Comparison of ENCODE assay signal across 26 mouse cellular contexts in the genomic region with DNA sequence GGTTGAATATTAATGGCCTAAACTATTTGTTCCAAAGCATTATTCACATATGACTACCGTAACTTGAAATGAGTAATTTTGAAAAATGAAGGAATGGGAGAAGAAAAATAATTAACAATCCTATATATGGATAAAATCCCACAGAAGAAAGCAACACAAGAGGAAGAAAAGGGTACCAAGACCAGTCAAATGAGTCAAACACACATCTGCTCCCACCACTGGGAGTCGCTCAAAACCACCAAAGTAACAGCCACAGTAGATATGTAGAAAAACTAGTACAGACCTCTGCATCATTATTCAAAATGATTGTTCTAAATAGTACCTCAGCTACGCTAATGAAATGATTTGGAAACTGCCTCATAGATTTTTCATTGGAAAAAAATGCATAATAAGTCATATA. TPM values are rescaled to one million over a fixed set of nuclear protein-coding genes. Genes with fewer than 3 reads are reported as not detected.
DNase-seq lines count a peak whose midpoint lies in the region; ATAC-seq and TF ChIP-seq lines count a peak whose summit lies in the region.
"Had no signal": no experiment of that assay in that cellular context is flagged by ENCODE, and none has a peak within 500 bp of the region (broad histone marks: within the 10 kb centered on the region; RNA-seq: fewer than 3 reads in every experiment).

No protein-coding gene starts in this region.

- H3K27me3 ChIP-seq in MEL (ENCODE audit: control insufficient read depth in 1 of 2, insufficient read depth in 2 of 2, low read length in 2 of 2): no peaks in the 10 kb centered on the region
- H3K27me3 ChIP-seq in stomach, postnatal 0 days (ENCODE audit: control insufficient read depth, insufficient read depth, low read length): no peaks in the 10 kb centered on the region
- H3K27me3 ChIP-seq: embryonic facial prominence, embryonic 15.5 days; forebrain, embryonic 15.5 days; heart, embryonic 13.5 days; hindbrain, embryonic 12.5 days; intestine, embryonic 15.5 days had no signal

- TF ChIP-seq POLR2A in MEL (IDR thresholded peaks at IDR 0.05; ENCODE audit: control insufficient read depth in 1 of 2, insufficient read depth in 1 of 2, low read depth in 1 of 2, low read length in 2 of 2, poor library complexity in 1 of 2): no peak

- 77% methylated on average over 3 of the region's 3 CpGs for WGBS in stomach, postnatal 0 days

- H3K4me3 ChIP-seq in layer of hippocampus, adult 2 months: no peak overlapping the region
- H3K4me3 ChIP-seq in MEL (ENCODE audit: control insufficient read depth in 1 of 2, insufficient read depth in 1 of 2, low read depth in 2 of 2, low read length in 2 of 2): no peak overlapping the region
- no peak overlapping the region for H3K4me3 ChIP-seq in stomach, postnatal 0 days (ENCODE audit: low read depth, low read length)
- H3K4me3 ChIP-seq: embryonic facial prominence, embryonic 15.5 days; erythroblast, embryonic 14.5 days; forebrain, embryonic 10.5 days; forebrain, embryonic 15.5 days; heart, embryonic 13.5 days; hindbrain, embryonic 12.5 days; intestine, embryonic 15.5 days had no signal

- ATAC-seq in stomach, postnatal 0 days (ENCODE audit: low FRiP score, low TSS enrichment): no peak
- no peak for ATAC-seq in activated CD4-positive, CD25-positive, alpha-beta regulatory T cell, adult 4 months
- ATAC-seq: forebrain, embryonic 15.5 days; intestine, embryonic 15.5 days had no signal

- H3K79me2 ChIP-seq in MEL (ENCODE audit: control insufficient read depth, insufficient read depth, low read length, poor library complexity): no peaks in the 10 kb centered on the region

- peak; percentile 44 for TF ChIP-seq CTCF in layer of hippocampus, adult 2 months (conservative IDR thresholded peaks at IDR 0.05)
- peak in 1 of 3 experiments; percentile 3; a peak in 1 of 6 replicates for TF ChIP-seq CTCF in MEL (IDR thresholded peaks at IDR 0.05 in 2 of 3, conservative IDR thresholded peaks at IDR 0.05 in 1 of 3; ENCODE audit: control insufficient read depth in 1 of 3, insufficient read depth in 1 of 3, low read depth in 2 of 3, low read length in 3 of 3, poor library complexity in 1 of 3, severe bottlenecking in 1 of 3)
- 0 out of 2 replicates have a peak, but pooled peaks have one; percentile 9 for TF ChIP-seq CTCF in stomach, postnatal 0 days (IDR thresholded peaks at IDR 0.05; ENCODE audit: low read depth)

- no peaks in the 10 kb centered on the region for H3K36me3 ChIP-seq in MEL (ENCODE audit: control insufficient read depth in 1 of 2, insufficient read depth in 2 of 2, low read length in 2 of 2)
- H3K36me3 ChIP-seq in stomach, postnatal 0 days (ENCODE audit: control insufficient read depth, insufficient read depth, low read length): no peaks in the 10 kb centered on the region
- H3K36me3 ChIP-seq: embryonic facial prominence, embryonic 15.5 days; forebrain, embryonic 10.5 days; forebrain, embryonic 15.5 days; G1E; heart, embryonic 13.5 days; hindbrain, embryonic 12.5 days; intestine, embryonic 15.5 days had no signal

- no peaks in the 10 kb centered on the region for H3K4me1 ChIP-seq in MEL (ENCODE audit: control insufficient read depth in 1 of 2, insufficient read depth in 2 of 2, low read length in 2 of 2)
- H3K4me1 ChIP-seq in stomach, postnatal 0 days (replicated peaks; ENCODE audit: control insufficient read depth, insufficient read depth): no peaks in the 10 kb centered on the region
- H3K4me1 ChIP-seq: embryonic facial prominence, embryonic 15.5 days; forebrain, embryonic 10.5 days; forebrain, embryonic 15.5 days; heart, embryonic 13.5 days; hindbrain, embryonic 12.5 days; intestine, embryonic 15.5 days had no signal

- peak overlapping the region; percentile 33; the same call in 1 of the 2 replicates for H3K27ac ChIP-seq in layer of hippocampus, adult 2 months
- H3K27ac ChIP-seq in MEL (ENCODE audit: control insufficient read depth, low read depth, low read length): no peak overlapping the region
- no peak overlapping the region for H3K27ac ChIP-seq in stomach, postnatal 0 days (replicated peaks)
- H3K27ac ChIP-seq: embryonic facial prominence, embryonic 15.5 days; forebrain, embryonic 10.5 days; forebrain, embryonic 15.5 days; heart, embryonic 13.5 days; hindbrain, embryonic 12.5 days; intestine, embryonic 15.5 days had no signal

- no peak overlapping the region for H3K9ac ChIP-seq in MEL (ENCODE audit: control insufficient read depth, low read depth, low read length, poor library complexity, severe bottlenecking)
- H3K9ac ChIP-seq in stomach, postnatal 0 days (ENCODE audit: low read length): no peak overlapping the region
- H3K9ac ChIP-seq: embryonic facial prominence, embryonic 15.5 days; forebrain, embryonic 15.5 days; heart, embryonic 13.5 days; hindbrain, embryonic 12.5 days; intestine, embryonic 15.5 days had no signal

- DNase-seq in layer of hippocampus, adult 2 months (ENCODE audit: low spot score in 2 of 2): no peak
- no peak for DNase-seq in layer of hippocampus, adult 9-10 months (ENCODE audit: low spot score)
- DNase-seq in 416B (ENCODE audit: low read depth) (peak; percentile 2), MEL (ENCODE audit: low read depth, low spot score) (no peak)
- DNase-seq in stomach, postnatal 0 days (ENCODE audit: low spot score): no peak
- no peak for DNase-seq in cerebellum, adult 11-12 months
- DNase-seq: adrenal gland, adult 8-10 months; adrenal gland, postnatal 36 days; cerebellum, adult 18-20 months; cerebellum, adult 9-11 months; cerebellum, postnatal 36 days; gastrocnemius, postnatal 36 days; heart, adult 11 months; heart, postnatal 36 days had no signal

- H3K9me3 ChIP-seq in MEL (replicated peaks; ENCODE audit: insufficient read depth, low read length): no peaks in the 10 kb centered on the region
- H3K9me3 ChIP-seq in stomach, postnatal 0 days (ENCODE audit: control insufficient read depth, low read length): no peaks in the 10 kb centered on the region
- H3K9me3 ChIP-seq: embryonic facial prominence, embryonic 15.5 days; forebrain, embryonic 10.5 days; forebrain, embryonic 15.5 days; G1E; heart, embryonic 13.5 days; hindbrain, embryonic 12.5 days; intestine, embryonic 15.5 days had no signal

- no peak; the same call in 1 of the 2 replicates for TF ChIP-seq RAD21 in MEL (IDR thresholded peaks at IDR 0.05; ENCODE audit: low read depth, low read length)

- no peak overlapping the region for H3K4me2 ChIP-seq in stomach, postnatal 0 days (replicated peaks; ENCODE audit: low read depth)
- H3K4me2 ChIP-seq: embryonic facial prominence, embryonic 15.5 days; forebrain, embryonic 15.5 days; heart, embryonic 13.5 days; hindbrain, embryonic 12.5 days; intestine, embryonic 15.5 days had no signal

- TF ChIP-seq EP300 in MEL (IDR thresholded peaks at IDR 0.05; ENCODE audit: low read depth in 1 of 2, low read length in 2 of 2): no peak
- no peak for TF ChIP-seq EP300 in stomach, postnatal 0 days (optimal IDR thresholded peaks at IDR 0.05)

TF ChIP-seq in MEL, 35 proteins besides CTCF, POLR2A, EP300 and RAD21:
- TF ChIP-seq SMC3 (IDR thresholded peaks at IDR 0.05; ENCODE audit: low read depth, low read length) (0 out of 2 replicates have a peak, but pooled peaks have one; percentile 5), USF1 (IDR thresholded peaks at IDR 0.05; ENCODE audit: low read depth, low read length) (no peak)

RNA-seq across cellular contexts. Expression of gene Epha6, which starts 20.0 kb away (rescaled TPM):
- 100 to 1,000 TPM; 205 to 218 TPM for total RNA-seq in layer of hippocampus, adult 2 months (2021)
- not detected in 2 replicates for total RNA-seq in MEL (2012; rRNA removed)
- polyA plus RNA-seq in MEL (2012; ENCODE audit: insufficient read depth in 1 of 2, insufficient read length in 2 of 2, low read depth in 1 of 2, low replicate concordance in 2 of 2, missing spikeins in 1 of 2): not detected
- 0.08 and 0.28 TPM in 2 replicates for polyA plus RNA-seq in stomach, postnatal 0 days (2015; fragmentation: Nextera tagmentation; extraction: Ambion mirVana)
- not detected for polyA plus RNA-seq in activated CD4-positive, CD25-positive, alpha-beta regulatory T cell, adult 4 months (2017; shearing (Covaris generic))
- total RNA-seq: adrenal gland, postnatal 36 days; gastrocnemius, adult 8-10 months; gastrocnemius, postnatal 36 days; heart, postnatal 36 days had no signal
- polyA plus RNA-seq: embryonic facial prominence, embryonic 11.5 days; erythroblast, embryonic 14.5 days; G1E; heart, embryonic 13.5 days; heart, postnatal 0 days had no signal
